Mouse (Mus musculus): ENCODE results near the gene Depdc7. TPM values are rescaled to one million over a fixed set of nuclear protein-coding genes. Genes with fewer than 3 reads are reported as not detected.
A peak's percentile ranks its signal among the peaks of the same experiment; 100 is the strongest.

The Depdc7 gene
- polyA plus RNA-seq, 1 experiment from 2014 or later = 3.6 TPM

DNA sequence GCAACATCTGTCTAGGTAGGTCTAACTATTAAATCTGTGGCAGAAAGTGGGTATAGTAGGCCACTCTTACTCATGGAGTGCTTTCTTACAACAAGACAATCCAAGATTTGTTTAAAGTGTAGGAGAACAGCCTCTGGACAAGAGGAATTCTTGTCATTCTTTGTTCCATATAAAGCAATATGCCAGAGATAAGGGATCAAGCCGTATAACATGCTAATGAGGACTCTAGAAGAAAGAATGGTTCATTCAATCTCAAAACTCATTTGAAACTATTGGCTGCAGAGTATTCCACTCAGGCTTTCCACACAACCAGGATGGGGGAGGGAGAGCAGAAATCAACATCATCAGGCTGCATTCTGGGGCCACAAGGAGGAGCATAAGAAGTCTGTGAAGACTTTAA is 15.3 kb downstream of the Depdc7 start:
- no peak overlapping the region for H3K9ac ChIP-seq (ENCODE audit: low read length)
- no peak overlapping the region for H3K27ac ChIP-seq (ENCODE audit: low read depth, low read length)
- no peaks in the 10 kb centered on the region for H3K9me3 ChIP-seq (replicated peaks; ENCODE audit: control insufficient read depth, low read length)
- H3K27me3 ChIP-seq (replicated peaks; ENCODE audit: control insufficient read depth, insufficient read depth, low read length) = no peaks in the 10 kb centered on the region
- no peak overlapping the region for H3K4me3 ChIP-seq (ENCODE audit: low read depth, low read length)
- no peak for DNase-seq (ENCODE audit: low spot score)
- no peaks in the 10 kb centered on the region for H3K36me3 ChIP-seq (ENCODE audit: control insufficient read depth, insufficient read depth, low read length)
- ATAC-seq = no peak
- H3K4me1 ChIP-seq (ENCODE audit: control insufficient read depth, insufficient read depth, low read length) = no peaks in the 10 kb centered on the region
- H3K4me2 ChIP-seq (ENCODE audit: low read length) = no peak overlapping the region
- WGBS = 36% methylated on average over 1 of the region's 1 CpGs

DNA sequence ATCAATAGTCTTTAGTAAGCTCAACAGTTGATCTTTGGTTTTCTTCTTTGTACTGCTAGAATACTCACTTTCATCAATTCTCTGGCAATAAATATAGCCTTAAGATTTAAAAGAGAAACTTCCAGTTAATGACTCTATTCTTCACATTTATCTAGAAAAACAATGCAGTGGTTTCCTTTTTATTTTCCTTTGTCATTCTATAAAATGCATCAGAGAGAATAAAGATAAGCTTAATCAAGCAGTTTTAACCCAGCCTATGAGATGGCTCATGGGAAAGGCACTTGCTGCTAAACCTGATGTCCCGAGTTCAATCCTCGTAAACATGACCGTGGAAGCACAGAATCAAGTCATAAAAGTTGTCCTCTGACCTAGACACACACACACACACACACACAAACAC is 20.7 kb downstream of the Depdc7 start:
- ATAC-seq (no peak), DNase-seq (ENCODE audit: low spot score) (no peak)
- Histone ChIP-seq H3K36me3 (ENCODE audit: control insufficient read depth, insufficient read depth, low read length) (no peaks in the 10 kb centered on the region), H3K27ac (ENCODE audit: low read depth, low read length) (no peak overlapping the region), H3K9me3 (replicated peaks; ENCODE audit: control insufficient read depth, low read length) (no peaks in the 10 kb centered on the region), H3K9ac (ENCODE audit: low read length) (no peak overlapping the region), H3K4me3 (ENCODE audit: low read depth, low read length) (no peak overlapping the region), H3K27me3 (replicated peaks; ENCODE audit: control insufficient read depth, insufficient read depth, low read length) (no peaks in the 10 kb centered on the region), H3K4me1 (ENCODE audit: control insufficient read depth, insufficient read depth, low read length) (no peaks in the 10 kb centered on the region), H3K4me2 (ENCODE audit: low read length) (no peak overlapping the region)
- 92% methylated on average over 3 of the region's 3 CpGs for WGBS

DNA sequence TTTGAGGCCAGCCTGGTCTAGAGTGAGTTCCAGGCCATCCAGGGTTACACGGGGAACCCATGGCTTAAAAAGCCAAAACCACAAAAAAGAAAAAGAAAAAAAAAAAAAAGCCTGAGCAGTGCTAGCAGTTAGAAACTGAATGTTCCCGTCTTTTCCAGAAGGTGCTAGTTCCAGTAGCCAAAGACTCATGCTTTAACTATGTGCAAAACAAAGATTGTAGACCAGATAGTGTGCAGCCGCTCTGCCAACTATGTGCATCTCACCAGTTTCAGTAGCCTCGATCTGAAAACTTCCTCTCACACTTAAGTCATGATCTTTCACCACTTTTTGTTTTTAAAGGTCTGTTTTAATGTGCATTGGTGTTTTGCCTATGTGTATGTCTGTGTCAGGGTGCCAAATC is 24.9 kb downstream of the Depdc7 start:
- ATAC-seq (no peak), DNase-seq (ENCODE audit: low spot score) (no peak)
- WGBS = 90% methylated on average over 4 of the region's 4 CpGs
- H3K9ac ChIP-seq (ENCODE audit: low read length) = no peak overlapping the region
- no peaks in the 10 kb centered on the region for H3K27me3 ChIP-seq (replicated peaks; ENCODE audit: control insufficient read depth, insufficient read depth, low read length)
- H3K4me1 ChIP-seq (ENCODE audit: control insufficient read depth, insufficient read depth, low read length) = no peaks in the 10 kb centered on the region
- H3K36me3 ChIP-seq (ENCODE audit: control insufficient read depth, insufficient read depth, low read length) = no peaks in the 10 kb centered on the region
- no peak overlapping the region for H3K4me3 ChIP-seq (ENCODE audit: low read depth, low read length)
- H3K27ac ChIP-seq (ENCODE audit: low read depth, low read length) = no peak overlapping the region
- no peak overlapping the region for H3K4me2 ChIP-seq (ENCODE audit: low read length)
- H3K9me3 ChIP-seq (replicated peaks; ENCODE audit: control insufficient read depth, low read length) = no peaks in the 10 kb centered on the region

DNA sequence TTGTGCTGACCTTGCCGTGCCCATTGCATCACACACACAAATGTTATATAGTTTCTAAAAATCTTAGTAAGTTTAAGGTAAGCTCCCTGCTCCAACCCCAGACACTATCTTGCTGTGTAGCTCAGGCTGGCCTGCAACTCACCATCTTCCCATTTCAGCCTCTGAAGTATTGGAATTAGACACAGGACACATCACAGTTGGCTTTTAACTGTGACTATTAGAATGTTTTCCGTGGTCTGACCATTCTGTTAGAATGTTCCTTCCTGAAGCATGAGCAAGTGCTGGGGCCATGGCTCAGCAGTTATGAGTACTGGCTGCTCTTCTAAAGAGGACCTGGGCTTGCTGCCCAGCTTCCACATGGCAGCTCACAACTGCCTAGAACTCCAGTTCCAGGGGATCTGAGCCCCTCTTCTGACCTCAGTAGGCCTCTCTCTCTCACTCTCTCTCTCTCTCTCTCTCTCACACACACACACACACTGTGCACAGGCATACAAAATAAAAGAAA is 25.4 kb downstream of the Depdc7 start:
- H3K9me3 ChIP-seq (replicated peaks; ENCODE audit: control insufficient read depth, low read length) = no peaks in the 10 kb centered on the region
- H3K4me2 ChIP-seq (ENCODE audit: low read length) = no peak overlapping the region
- no peak overlapping the region for H3K4me3 ChIP-seq (ENCODE audit: low read depth, low read length)
- ATAC-seq (no peak), DNase-seq (ENCODE audit: low spot score) (no peak)
- H3K4me1 ChIP-seq (ENCODE audit: control insufficient read depth, insufficient read depth, low read length) = no peaks in the 10 kb centered on the region
- H3K27me3 ChIP-seq (replicated peaks; ENCODE audit: control insufficient read depth, insufficient read depth, low read length) = no peaks in the 10 kb centered on the region
- WGBS = 95% methylated on average over 2 of the region's 2 CpGs
- no peak overlapping the region for H3K27ac ChIP-seq (ENCODE audit: low read depth, low read length)
- no peak overlapping the region for H3K9ac ChIP-seq (ENCODE audit: low read length)
- no peaks in the 10 kb centered on the region for H3K36me3 ChIP-seq (ENCODE audit: control insufficient read depth, insufficient read depth, low read length)

DNA sequence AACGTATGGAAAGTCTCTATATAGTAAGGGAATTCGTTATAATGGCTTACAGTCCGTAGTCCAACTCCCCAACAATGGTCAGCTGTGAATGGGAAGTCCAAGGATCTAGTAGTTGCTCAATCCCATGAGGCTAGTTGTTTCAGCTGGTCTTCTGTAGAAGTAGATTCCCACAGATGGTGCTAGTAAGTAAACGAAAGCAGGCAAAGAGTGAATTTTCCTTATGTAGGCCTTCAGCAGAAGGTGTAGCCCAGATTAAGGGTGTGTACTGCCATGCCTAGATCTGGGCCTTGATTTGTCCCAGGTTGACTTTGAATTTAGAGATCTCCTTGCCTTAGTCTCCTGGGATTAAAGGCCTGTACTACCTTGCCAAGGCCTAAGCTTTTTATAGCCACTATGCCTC is 26.4 kb downstream of the Depdc7 start, which contains the start of gene Pin1rt1:
Gene Pin1rt1 (minus strand): TSS at position 101 of the 400 bp plus-strand sequence.
- Histone ChIP-seq H3K27me3 (replicated peaks; ENCODE audit: control insufficient read depth, insufficient read depth, low read length) (no peaks in the 10 kb centered on the region), H3K4me1 (ENCODE audit: control insufficient read depth, insufficient read depth, low read length) (no peaks in the 10 kb centered on the region), H3K9me3 (replicated peaks; ENCODE audit: control insufficient read depth, low read length) (no peaks in the 10 kb centered on the region), H3K36me3 (ENCODE audit: control insufficient read depth, insufficient read depth, low read length) (no peaks in the 10 kb centered on the region), H3K4me3 (ENCODE audit: low read depth, low read length) (no peak within 1 kb of the TSS), H3K9ac (ENCODE audit: low read length) (no peak within 1 kb of the TSS), H3K27ac (ENCODE audit: low read depth, low read length) (no peak within 1 kb of the TSS), H3K4me2 (ENCODE audit: low read length) (no peak within 1 kb of the TSS)
- DNase-seq (ENCODE audit: low spot score) (no peak), ATAC-seq (no peak)
- 87% methylated on average over 4 of the region's 4 CpGs for WGBS

DNA sequence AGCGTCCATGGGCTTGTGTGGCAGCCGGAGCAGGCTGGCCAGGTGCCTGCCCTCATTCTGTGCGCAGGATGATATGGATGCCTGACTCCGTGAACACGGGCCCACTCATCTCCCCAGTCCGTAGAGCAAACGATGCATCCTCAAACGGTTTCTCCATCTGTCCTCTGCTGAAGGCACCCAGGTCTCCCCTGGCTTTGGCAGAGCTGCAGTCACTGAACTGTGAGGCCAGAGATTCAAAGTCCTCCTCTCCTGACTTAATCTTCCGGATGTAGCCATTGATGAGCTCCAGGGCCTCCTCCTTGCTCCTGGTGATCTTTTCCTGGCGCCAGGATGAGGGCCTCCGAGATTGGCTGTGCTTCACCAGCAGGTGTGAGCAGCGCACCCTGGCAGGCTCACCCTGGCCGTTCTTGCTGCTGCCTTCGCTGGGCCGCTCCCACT is 28.4 kb downstream of the Depdc7 start:
- no peaks in the 10 kb centered on the region for H3K9me3 ChIP-seq (replicated peaks; ENCODE audit: control insufficient read depth, low read length)
- no peak overlapping the region for H3K4me2 ChIP-seq (ENCODE audit: low read length)
- no peaks in the 10 kb centered on the region for H3K4me1 ChIP-seq (ENCODE audit: control insufficient read depth, insufficient read depth, low read length)
- ATAC-seq (no peak), DNase-seq (ENCODE audit: low spot score) (no peak)
- no peak overlapping the region for H3K27ac ChIP-seq (ENCODE audit: low read depth, low read length)
- H3K4me3 ChIP-seq (ENCODE audit: low read depth, low read length) = no peak overlapping the region
- no peak overlapping the region; the same call in 1 of the 2 replicates for H3K9ac ChIP-seq (ENCODE audit: low read length)
- no peaks in the 10 kb centered on the region for H3K27me3 ChIP-seq (replicated peaks; ENCODE audit: control insufficient read depth, insufficient read depth, low read length)
- H3K36me3 ChIP-seq (ENCODE audit: control insufficient read depth, insufficient read depth, low read length) = no peaks in the 10 kb centered on the region
- WGBS = 42% methylated on average over 15 of the region's 15 CpGs

DNA sequence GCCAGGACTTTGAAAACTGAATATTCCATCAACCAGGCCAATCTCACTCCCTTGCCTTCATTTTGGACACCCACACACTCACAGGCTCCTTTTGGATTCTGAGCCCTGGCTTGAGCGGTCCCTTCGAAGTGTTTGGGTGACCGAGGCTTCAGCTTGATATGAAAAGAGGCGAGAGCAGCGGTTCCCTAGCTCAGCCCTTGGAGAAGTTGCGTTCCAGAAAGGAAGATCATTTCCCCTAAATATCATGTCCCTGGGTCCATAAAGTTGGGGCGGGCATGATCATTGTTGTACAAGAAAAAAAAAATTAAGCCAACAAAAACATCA is 30.2 kb downstream of the Depdc7 start:
- no peak for ATAC-seq
- H3K4me3 ChIP-seq (ENCODE audit: low read depth, low read length) = peak overlapping the region; percentile 72
- H3K27me3 ChIP-seq (replicated peaks; ENCODE audit: control insufficient read depth, insufficient read depth, low read length) = no peaks in the 10 kb centered on the region

DNA sequence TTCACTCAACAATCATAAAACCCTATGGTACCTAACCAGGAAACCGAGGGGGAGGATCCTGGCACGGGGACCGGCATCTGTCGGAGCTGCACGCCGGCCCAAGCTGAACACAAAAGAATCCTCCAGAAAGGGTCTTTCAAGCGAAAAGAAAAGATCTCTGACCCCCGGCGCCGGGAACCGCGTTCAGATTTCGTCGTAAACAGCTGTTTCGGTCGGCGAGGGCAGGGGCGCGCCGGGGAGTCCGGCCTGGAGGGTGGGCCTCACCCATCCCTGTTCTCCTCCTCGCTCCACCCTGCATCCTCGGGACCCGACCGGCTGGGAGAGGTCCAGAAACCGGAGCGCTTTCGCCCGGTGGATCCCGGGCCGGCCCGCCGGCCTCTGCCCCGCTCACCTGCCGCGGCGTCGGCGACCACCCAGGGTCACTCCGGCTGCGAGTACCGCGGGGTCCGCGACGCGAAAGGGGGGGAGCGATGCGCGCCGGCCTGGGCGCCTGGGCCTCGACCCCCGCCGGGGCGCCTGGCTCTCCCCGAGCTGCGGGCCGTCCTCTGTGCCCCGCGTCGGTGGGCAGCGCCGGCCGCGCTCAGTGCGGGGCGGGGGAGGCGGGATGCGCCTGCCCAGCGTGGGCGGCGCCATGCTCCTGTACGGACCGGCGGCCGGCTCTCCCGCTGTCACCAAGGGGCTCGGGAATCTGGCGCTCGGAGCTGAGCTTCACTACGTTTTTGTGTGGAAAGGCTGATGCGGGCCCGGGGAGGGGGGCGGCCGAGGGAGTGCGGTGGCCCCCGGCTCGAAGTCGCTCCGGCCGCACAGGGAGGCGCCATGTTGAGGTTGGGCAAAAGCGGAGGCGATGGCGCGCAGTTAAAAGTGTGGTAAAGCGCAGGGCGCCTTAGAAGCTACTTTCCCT is 30.8 kb downstream of the Depdc7 start, which contains the start of gene Tcp11l1:
Gene Tcp11l1 (minus strand): TSS at position 585 of the 901 bp plus-strand sequence.
- ATAC-seq (peak; percentile 96), DNase-seq (ENCODE audit: low spot score) (peak; percentile 77)
- no peaks in the 10 kb centered on the region for H3K36me3 ChIP-seq (ENCODE audit: control insufficient read depth, insufficient read depth, low read length)
- peak within 1 kb of the TSS; percentile 72 for H3K4me3 ChIP-seq (ENCODE audit: low read depth, low read length)
- peak within 1 kb of the TSS; percentile 68 for H3K4me2 ChIP-seq (ENCODE audit: low read length)
- no peaks in the 10 kb centered on the region for H3K27me3 ChIP-seq (replicated peaks; ENCODE audit: control insufficient read depth, insufficient read depth, low read length)
- H3K9ac ChIP-seq (ENCODE audit: low read length) = peak within 1 kb of the TSS; percentile 92
- peak within 1 kb of the TSS; percentile 89 for H3K27ac ChIP-seq (ENCODE audit: low read depth, low read length)
- no peaks in the 10 kb centered on the region for H3K9me3 ChIP-seq (replicated peaks; ENCODE audit: control insufficient read depth, low read length)
- no peaks in the 10 kb centered on the region for H3K4me1 ChIP-seq (ENCODE audit: control insufficient read depth, insufficient read depth, low read length)
- WGBS = under 1% methylated on average over 82 of the region's 99 CpGs

More for the DNA sequence above, 30.2 kb downstream of the Depdc7 start:
- WGBS = 3% methylated on average over 7 of the region's 7 CpGs
- no peak for DNase-seq (ENCODE audit: low spot score)
- Histone ChIP-seq H3K9me3 (replicated peaks; ENCODE audit: control insufficient read depth, low read length) (no peaks in the 10 kb centered on the region), H3K27ac (ENCODE audit: low read depth, low read length) (peak overlapping the region; percentile 89), H3K9ac (ENCODE audit: low read length) (peak overlapping the region; percentile 92), H3K36me3 (ENCODE audit: control insufficient read depth, insufficient read depth, low read length) (no peaks in the 10 kb centered on the region), H3K4me1 (ENCODE audit: control insufficient read depth, insufficient read depth, low read length) (no peaks in the 10 kb centered on the region), H3K4me2 (ENCODE audit: low read length) (peak overlapping the region; percentile 68)
